Mouse (Mus musculus): Measurements from ENCODE around the gene Tmed10. TPM values are rescaled to one million over a fixed set of nuclear protein-coding genes. Genes with fewer than 3 reads are reported as not detected.

Gene Tmed10
- polyA plus RNA-seq, 1 experiment = 93.3 TPM

- Histone ChIP-seq H3K4me3 (ENCODE audit: extremely low read depth, insufficient read depth, insufficient read length) (peak overlapping the region; percentile 93), H3K27me3 (ENCODE audit: control insufficient read depth, insufficient read depth, low read length) (no peaks in the 10 kb centered on the region; the same call in 1 of the 2 replicates), H3K36me3 (ENCODE audit: control insufficient read depth, insufficient read depth, low read length) (peaks cover 18% of the 10 kb centered on the region), H3K27ac (ENCODE audit: insufficient read depth, low read length) (peak overlapping the region; percentile 85), H3K4me1 (ENCODE audit: control insufficient read depth, insufficient read depth, insufficient read length) (peaks cover 3% of the 10 kb centered on the region; the same call in 1 of the 2 replicates)
- under 1% methylated on average over 30 of the region's 42 CpGs for WGBS
- TF ChIP-seq CTCF (IDR thresholded peaks at IDR 0.05; ENCODE audit: extremely low read depth, insufficient read depth, insufficient read length, insufficient replicate concordance) = no peak
- TF ChIP-seq POLR2A (IDR thresholded peaks at IDR 0.05; ENCODE audit: low read depth, low read length) = no peak
- DNase-seq (ENCODE audit: low read depth in 1 of 2, low spot score in 2 of 2) = no peak
These were observed 35.8 kb downstream of the Tmed10 start for GRCm38 (mm10) chr12:85338815-85339214.

GRCm38 (mm10) chr12:85337567-85338311 is 36.9 kb downstream of the Tmed10 start:
- peaks cover 3% of the 10 kb centered on the region; the same call in 1 of the 2 replicates for H3K4me1 ChIP-seq (ENCODE audit: control insufficient read depth, insufficient read depth, insufficient read length)
- no peak overlapping the region for H3K27ac ChIP-seq (ENCODE audit: insufficient read depth, low read length)
- H3K36me3 ChIP-seq (ENCODE audit: control insufficient read depth, insufficient read depth, low read length) = peaks cover 18% of the 10 kb centered on the region
- no peaks in the 10 kb centered on the region; the same call in 1 of the 2 replicates for H3K27me3 ChIP-seq (ENCODE audit: control insufficient read depth, insufficient read depth, low read length)
- TF ChIP-seq CTCF (IDR thresholded peaks at IDR 0.05; ENCODE audit: extremely low read depth, insufficient read depth, insufficient read length, insufficient replicate concordance) (no peak), POLR2A (IDR thresholded peaks at IDR 0.05; ENCODE audit: low read depth, low read length) (no peak)
- no peak for DNase-seq (ENCODE audit: low read depth in 1 of 2, low spot score in 2 of 2)
- no peak overlapping the region for H3K4me3 ChIP-seq (ENCODE audit: extremely low read depth, insufficient read depth, insufficient read length)
- WGBS = 79% methylated on average over 6 of the region's 6 CpGs

GRCm38 (mm10) chr12:85330153-85330552 is 44.5 kb downstream of the Tmed10 start:
- H3K27ac ChIP-seq (ENCODE audit: insufficient read depth, low read length) = no peak overlapping the region
- DNase-seq (ENCODE audit: low read depth in 1 of 2, low spot score in 2 of 2) = no peak
- TF ChIP-seq POLR2A (IDR thresholded peaks at IDR 0.05; ENCODE audit: low read depth, low read length) = no peak
- TF ChIP-seq CTCF (IDR thresholded peaks at IDR 0.05; ENCODE audit: extremely low read depth, insufficient read depth, insufficient read length, insufficient replicate concordance) = no peak
- whole genome bisulfite sequencing = 88% methylated on average over 7 of the region's 7 CpGs
- peaks cover 43% of the 10 kb centered on the region for H3K36me3 ChIP-seq (ENCODE audit: control insufficient read depth, insufficient read depth, low read length)
- H3K27me3 ChIP-seq (ENCODE audit: control insufficient read depth, insufficient read depth, low read length) = no peaks in the 10 kb centered on the region
- no peak overlapping the region for H3K4me3 ChIP-seq (ENCODE audit: extremely low read depth, insufficient read depth, insufficient read length)
- H3K4me1 ChIP-seq (ENCODE audit: control insufficient read depth, insufficient read depth, insufficient read length) = no peaks in the 10 kb centered on the region

DNA sequence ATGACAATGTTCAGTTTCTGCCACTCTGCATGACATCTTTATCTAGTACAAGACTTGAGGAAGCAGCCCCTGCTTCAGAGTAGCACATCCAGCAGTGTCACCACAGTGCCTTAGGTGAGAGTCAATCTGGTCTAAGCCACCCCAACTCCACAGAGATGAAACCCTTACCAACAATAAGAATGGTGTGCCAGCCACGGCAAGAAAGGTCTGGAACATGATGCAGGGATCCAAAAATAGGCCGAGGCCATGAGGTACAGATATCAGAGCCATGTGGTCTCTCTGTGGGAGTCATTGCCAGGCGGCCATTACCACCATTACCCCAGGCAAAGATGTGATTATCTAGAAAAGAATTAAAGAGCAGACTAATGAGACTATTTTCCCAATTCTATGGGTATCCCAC is 66.0 kb downstream of the Tmed10 start:
- Histone ChIP-seq H3K27me3 (ENCODE audit: control insufficient read depth, insufficient read depth, low read length) (no peaks in the 10 kb centered on the region), H3K36me3 (ENCODE audit: control insufficient read depth, insufficient read depth, low read length) (peaks cover 44% of the 10 kb centered on the region), H3K27ac (ENCODE audit: insufficient read depth, low read length) (no peak overlapping the region), H3K4me3 (ENCODE audit: extremely low read depth, insufficient read depth, insufficient read length) (no peak overlapping the region), H3K4me1 (ENCODE audit: control insufficient read depth, insufficient read depth, insufficient read length) (peaks cover 6% of the 10 kb centered on the region; the same call in 1 of the 2 replicates)
- no peak for TF ChIP-seq CTCF (IDR thresholded peaks at IDR 0.05; ENCODE audit: extremely low read depth, insufficient read depth, insufficient read length, insufficient replicate concordance)
- no peak for TF ChIP-seq POLR2A (IDR thresholded peaks at IDR 0.05; ENCODE audit: low read depth, low read length)
- DNase-seq (ENCODE audit: low read depth in 1 of 2, low spot score in 2 of 2) = no peak
- 82% methylated on average over 3 of the region's 3 CpGs for WGBS

- peak; percentile 64 to 75 for DNase-seq (ENCODE audit: low read depth in 1 of 2, low spot score in 2 of 2)
- TF ChIP-seq POLR2A (IDR thresholded peaks at IDR 0.05; ENCODE audit: low read depth, low read length) = no peak
- peak; percentile 94; the same call in 1 of the 2 replicates for TF ChIP-seq CTCF (IDR thresholded peaks at IDR 0.05; ENCODE audit: extremely low read depth, insufficient read depth, insufficient read length, insufficient replicate concordance)
- peak overlapping the region; percentile 50 for H3K27ac ChIP-seq (ENCODE audit: insufficient read depth, low read length)
- H3K27me3 ChIP-seq (ENCODE audit: control insufficient read depth, insufficient read depth, low read length) = no peaks in the 10 kb centered on the region
- H3K4me3 ChIP-seq (ENCODE audit: extremely low read depth, insufficient read depth, insufficient read length) = peak overlapping the region; percentile 36; the same call in 1 of the 2 replicates
- 40% methylated on average over 16 of the region's 16 CpGs for WGBS
- peaks cover 34% of the 10 kb centered on the region for H3K36me3 ChIP-seq (ENCODE audit: control insufficient read depth, insufficient read depth, low read length)
- peaks cover 6% of the 10 kb centered on the region; the same call in 1 of the 2 replicates for H3K4me1 ChIP-seq (ENCODE audit: control insufficient read depth, insufficient read depth, insufficient read length)
These were observed 69.3 kb downstream of the Tmed10 start for GRCm38 (mm10) chr12:85305247-85305892.

DNA sequence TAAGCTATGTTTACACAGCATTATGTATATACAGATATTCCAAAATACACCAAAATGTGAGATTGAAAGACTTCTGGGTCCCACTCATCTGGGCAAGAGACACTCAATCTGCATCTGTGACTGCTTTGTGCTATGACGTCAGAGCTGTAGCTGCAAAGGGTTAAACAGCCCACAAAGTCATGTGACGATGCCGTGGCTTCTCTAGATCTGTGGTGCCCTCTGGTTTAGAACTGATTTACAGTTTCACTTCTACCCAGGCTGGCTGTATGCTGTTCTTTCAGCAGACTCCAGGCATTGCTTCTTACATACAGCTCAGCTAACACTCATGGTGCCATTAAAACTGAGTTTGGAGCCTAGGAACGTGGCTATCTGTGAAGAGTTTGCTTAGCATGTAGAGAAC is 69.9 kb downstream of the Tmed10 start:
- Histone ChIP-seq H3K4me1 (ENCODE audit: control insufficient read depth, insufficient read depth, insufficient read length) (peaks cover 6% of the 10 kb centered on the region; the same call in 1 of the 2 replicates), H3K27me3 (ENCODE audit: control insufficient read depth, insufficient read depth, low read length) (no peaks in the 10 kb centered on the region), H3K4me3 (ENCODE audit: extremely low read depth, insufficient read depth, insufficient read length) (no peak overlapping the region), H3K27ac (ENCODE audit: insufficient read depth, low read length) (peak overlapping the region; percentile 50; the same call in 1 of the 2 replicates), H3K36me3 (ENCODE audit: control insufficient read depth, insufficient read depth, low read length) (peaks cover 31% of the 10 kb centered on the region)
- TF ChIP-seq CTCF (IDR thresholded peaks at IDR 0.05; ENCODE audit: extremely low read depth, insufficient read depth, insufficient read length, insufficient replicate concordance) (no peak), POLR2A (IDR thresholded peaks at IDR 0.05; ENCODE audit: low read depth, low read length) (no peak)
- DNase-seq (ENCODE audit: low read depth in 1 of 2, low spot score in 2 of 2) = peak; percentile 36 to 70
- WGBS = 28% methylated on average over 4 of the region's 4 CpGs

Data from spleen, adult 2 months (tissue).